In the genomic region with DNA sequence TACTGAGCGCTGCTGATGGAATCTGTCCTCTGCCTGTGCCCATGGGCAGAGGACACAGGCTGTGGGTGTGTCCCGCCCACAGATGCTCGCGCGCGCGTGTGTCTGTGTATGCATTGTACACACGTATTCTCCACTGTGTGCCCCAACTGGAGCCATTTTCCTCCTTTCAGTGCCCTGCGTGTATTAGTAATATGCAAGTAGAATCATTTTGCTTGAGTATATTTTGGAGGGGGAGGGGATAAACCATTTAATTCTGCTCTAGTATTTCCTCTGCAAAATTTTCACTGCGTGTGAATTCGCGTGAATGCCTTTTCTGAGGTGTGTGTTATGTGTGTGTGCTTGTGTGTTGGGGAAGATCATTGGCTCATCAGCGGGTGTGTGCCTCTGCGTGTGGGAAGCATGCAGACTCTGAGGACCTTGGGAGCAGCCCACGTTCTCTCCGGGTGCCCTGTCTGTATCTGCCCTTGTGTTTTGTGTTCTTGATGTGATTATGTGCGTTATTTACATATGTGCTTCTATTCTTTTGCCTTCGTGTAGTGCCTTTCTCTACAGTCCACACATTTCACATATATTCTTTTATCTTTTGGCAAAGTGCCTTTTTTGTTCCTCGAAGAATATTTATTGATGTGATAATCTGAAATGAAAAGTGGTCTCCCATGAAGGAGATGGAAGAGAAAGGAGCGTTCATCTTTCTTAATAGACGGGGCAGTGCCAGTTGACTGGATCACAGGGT, we compare ENCODE assay signal across 8 mouse cellular contexts.
DNase-seq lines count a peak whose midpoint lies in the region; ATAC-seq and TF ChIP-seq lines count a peak whose summit lies in the region.

No protein-coding gene starts in this region.

- peak; percentile 88 for DNase-seq in heart, adult 11 months
- no peak for DNase-seq in heart, postnatal 36 days
- peak; percentile 82 for DNase-seq in brain, adult 2 months (ENCODE audit: low read depth, low spot score)
- DNase-seq in forebrain, embryonic 11.5 days (ENCODE audit: low spot score) = peak; percentile 72
- DNase-seq in right cerebral cortex, postnatal 14 days = peak; percentile 42
- no peak for DNase-seq in gastrocnemius, adult 8-10 months (ENCODE audit: low spot score in 2 of 2)

- peaks cover 21% of the 10 kb centered on the region for H3K4me1 ChIP-seq in forebrain, embryonic 11.5 days (replicated peaks; ENCODE audit: control insufficient read depth, insufficient read depth, low read length)
- H3K4me1 ChIP-seq in intestine, postnatal 0 days (replicated peaks; ENCODE audit: control insufficient read depth, insufficient read depth, low read length) = no peaks in the 10 kb centered on the region
- H3K4me1 ChIP-seq in limb, embryonic 13.5 days = peaks cover 15% of the 10 kb centered on the region

- H3K36me3 ChIP-seq in forebrain, embryonic 11.5 days (ENCODE audit: control insufficient read depth, insufficient read depth, low read length) = no peaks in the 10 kb centered on the region
- H3K36me3 ChIP-seq in intestine, postnatal 0 days (ENCODE audit: control insufficient read depth, insufficient read depth) = no peaks in the 10 kb centered on the region
- H3K36me3 ChIP-seq in limb, embryonic 13.5 days = no peaks in the 10 kb centered on the region

- no peaks in the 10 kb centered on the region for H3K9me3 ChIP-seq in forebrain, embryonic 11.5 days (ENCODE audit: control insufficient read depth, low read length)
- no peaks in the 10 kb centered on the region for H3K9me3 ChIP-seq in intestine, postnatal 0 days (ENCODE audit: control insufficient read depth)
- H3K9me3 ChIP-seq in limb, embryonic 13.5 days = no peaks in the 10 kb centered on the region

- 0 out of 2 replicates have a peak, but pooled peaks cover 2% of the 10 kb centered on the region for H3K27me3 ChIP-seq in forebrain, embryonic 11.5 days (ENCODE audit: control insufficient read depth, insufficient read depth, low read length)
- peaks cover 37% of the 10 kb centered on the region for H3K27me3 ChIP-seq in intestine, postnatal 0 days (replicated peaks; ENCODE audit: control insufficient read depth, insufficient read depth, low read length)
- H3K27me3 ChIP-seq in limb, embryonic 13.5 days = peaks cover 50% of the 10 kb centered on the region

- H3K4me3 ChIP-seq in forebrain, embryonic 11.5 days (ENCODE audit: low read depth, low read length) = peak overlapping the region; percentile 24
- H3K4me3 ChIP-seq in intestine, postnatal 0 days (ENCODE audit: low read depth, low read length) = peak overlapping the region; percentile 46
- H3K4me3 ChIP-seq in limb, embryonic 13.5 days = peak overlapping the region; percentile 49

- H3K9ac ChIP-seq in forebrain, embryonic 11.5 days (ENCODE audit: low read length) = peak overlapping the region; percentile 76
- H3K9ac ChIP-seq in intestine, postnatal 0 days (ENCODE audit: low read depth, low read length) = no peak overlapping the region
- H3K9ac ChIP-seq in limb, embryonic 13.5 days = no peak overlapping the region

- peak; percentile 17 for ATAC-seq in forebrain, embryonic 11.5 days (replicated peaks; ENCODE audit: low FRiP score)
- ATAC-seq in intestine, postnatal 0 days = no peak
- ATAC-seq in limb, embryonic 13.5 days (ENCODE audit: low FRiP score, low read depth) = no peak

- under 1% methylated on average over 21 of the region's 21 CpGs for WGBS in forebrain, embryonic 11.5 days
- WGBS in intestine, postnatal 0 days = 3% methylated on average over 21 of the region's 21 CpGs
- WGBS in limb, embryonic 13.5 days = 2% methylated on average over 21 of the region's 21 CpGs

- no peak for TF ChIP-seq CTCF in intestine, postnatal 0 days (IDR thresholded peaks at IDR 0.05; ENCODE audit: low read depth)

- peak overlapping the region; percentile 82 for H3K27ac ChIP-seq in forebrain, embryonic 11.5 days (ENCODE audit: low read depth, low read length)
- no peak overlapping the region for H3K27ac ChIP-seq in intestine, postnatal 0 days (ENCODE audit: low read depth, low read length)
- H3K27ac ChIP-seq in limb, embryonic 13.5 days = no peak overlapping the region

- H3K4me2 ChIP-seq in forebrain, embryonic 11.5 days (ENCODE audit: low read depth, low read length, severe bottlenecking) = peak overlapping the region; percentile 58
- peak overlapping the region; percentile 81 for H3K4me2 ChIP-seq in intestine, postnatal 0 days (replicated peaks; ENCODE audit: low read depth)
- peak overlapping the region; percentile 87 for H3K4me2 ChIP-seq in limb, embryonic 13.5 days (replicated peaks)

- intact Hi-C loops in heart, postnatal 36 days (cut with DNase I) = loop anchor here (5.0 kb wide), 2 partner anchors 125 to 630 kb away; a partner anchor contains a TSS

Comparison
In these comparisons a context has a peak if more than half of its experiments do, and no peak if none do; other contexts are left out.
1. DNase-seq: peak in heart, adult 11 months (single experiment), brain, adult 2 months (single experiment), forebrain, embryonic 11.5 days (single experiment) and right cerebral cortex, postnatal 14 days (single experiment); none in heart, postnatal 36 days (0 of 2) and gastrocnemius, adult 8-10 months (0 of 2).
2. Peak in every context shown above with its lines, with median percentiles within 50 percentile points of each other: H3K4me2 ChIP-seq and H3K4me3 ChIP-seq.